Mouse (Mus musculus): ENCODE results near the gene Gzmk.

DNA sequence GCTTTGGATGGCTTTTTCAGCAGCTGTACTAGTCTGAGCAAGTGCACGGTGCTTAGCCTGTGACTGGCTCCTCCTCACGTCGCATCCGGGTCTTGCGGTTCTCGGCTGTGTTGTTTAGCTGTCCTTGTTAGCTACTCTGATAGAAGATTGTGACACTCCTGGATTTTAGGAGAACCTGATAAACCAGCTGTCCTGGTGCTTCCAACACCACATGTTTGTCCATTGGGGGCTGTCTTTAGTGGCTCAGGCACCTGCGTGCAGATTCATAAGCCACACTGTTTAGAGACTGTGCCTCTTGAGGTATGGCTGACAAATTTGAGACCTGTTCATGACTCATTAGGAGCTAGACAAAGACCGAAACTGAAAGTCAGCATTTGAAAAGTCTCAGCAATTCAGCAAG, 42.4 kb downstream of the Gzmk start:
- TF ChIP-seq CTCF (IDR thresholded peaks at IDR 0.05; ENCODE audit: low read depth, low read length) (no peak), EP300 (IDR thresholded peaks at IDR 0.05; ENCODE audit: insufficient read depth, low read depth, low read length) (no peak), POLR2A (IDR thresholded peaks at IDR 0.05; ENCODE audit: insufficient read depth, low read length) (no peak)
